Mouse (Mus musculus): ENCODE measurements around the gene Cdk2. TPM values are rescaled to one million over a fixed set of nuclear protein-coding genes. Genes with fewer than 3 reads are reported as not detected.

Cdk2 gene
- polyA plus RNA-seq, 1 experiment: 39.9 TPM

DNA sequence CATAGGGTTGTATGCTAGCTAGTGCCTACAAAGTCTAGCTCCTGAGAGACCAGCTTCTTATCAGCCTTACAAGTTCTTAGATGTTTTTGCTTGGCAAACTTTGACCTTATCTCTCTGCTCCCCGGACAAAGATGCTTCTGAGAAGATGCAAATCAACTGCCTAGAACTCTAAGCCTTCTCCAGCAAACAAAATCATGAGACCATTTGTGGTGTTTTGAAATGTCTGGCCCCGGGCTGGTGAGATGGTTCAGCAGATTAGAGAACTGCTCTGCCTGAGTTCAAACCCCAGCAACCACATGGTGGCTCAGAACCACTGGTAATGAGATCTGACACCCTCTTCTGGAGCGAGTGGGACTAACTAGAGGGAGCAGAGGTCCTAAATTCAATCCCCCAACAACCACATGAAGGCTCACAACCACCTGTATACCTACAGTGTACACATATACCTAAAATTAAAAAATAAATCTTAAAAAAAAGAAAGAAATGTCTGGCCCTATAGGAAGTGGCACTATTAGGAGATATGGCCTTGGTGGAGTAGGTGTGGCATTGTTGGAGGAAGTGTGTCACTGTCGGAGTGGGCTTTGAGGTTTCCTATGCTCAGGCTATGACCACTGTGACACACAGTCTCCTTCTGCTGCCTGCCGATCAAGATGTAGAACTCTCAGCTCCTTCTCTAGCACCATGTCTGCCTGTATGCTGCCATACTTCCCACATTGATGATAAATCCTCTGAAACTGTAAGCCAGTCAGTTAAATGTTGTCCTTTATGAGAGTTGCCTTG is 41.2 kb downstream of the Cdk2 start:
- H3K4me3 ChIP-seq: no peak overlapping the region
- H3K79me2 ChIP-seq (ENCODE audit: control insufficient read depth, insufficient read depth): no peaks in the 10 kb centered on the region
- no peaks in the 10 kb centered on the region for H3K27me3 ChIP-seq (ENCODE audit: control insufficient read depth, insufficient read depth, insufficient read length)
- no peaks in the 10 kb centered on the region for H3K36me3 ChIP-seq (ENCODE audit: control insufficient read depth, insufficient read depth)
- H3ac ChIP-seq (ENCODE audit: control insufficient read depth, insufficient read length): no peak overlapping the region
- TF ChIP-seq CEBPB (IDR thresholded peaks at IDR 0.05; ENCODE audit: insufficient read depth, poor library complexity, severe bottlenecking): no peak
- TF ChIP-seq E2F4 (IDR thresholded peaks at IDR 0.05; ENCODE audit: insufficient read depth): no peak
- no peak for TF ChIP-seq POLR2AphosphoS2 (IDR thresholded peaks at IDR 0.05; ENCODE audit: insufficient read length, low read depth)
- H3K4me2 ChIP-seq (ENCODE audit: low read depth): no peak overlapping the region

DNA sequence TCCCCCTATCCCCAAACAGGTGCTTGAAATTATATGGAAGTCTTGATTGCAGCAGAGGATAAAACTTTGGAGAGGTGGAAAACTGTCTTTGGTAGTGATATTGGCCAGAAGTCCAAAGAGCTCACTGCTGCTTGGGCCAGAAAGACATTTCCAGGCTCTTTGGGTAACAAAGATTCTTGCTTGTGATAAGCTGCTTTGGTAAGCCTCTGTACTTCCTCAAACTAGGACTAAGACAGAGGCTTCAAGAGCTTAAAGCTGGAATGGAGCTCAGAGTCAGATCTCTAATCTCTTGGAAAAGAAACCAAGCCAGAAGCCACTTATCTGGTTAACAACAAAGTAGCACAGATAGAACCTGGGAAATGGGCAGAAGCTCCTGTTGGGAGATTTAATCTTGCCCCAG is 42.4 kb downstream of the Cdk2 start:
- H3K79me2 ChIP-seq (ENCODE audit: control insufficient read depth, insufficient read depth): no peaks in the 10 kb centered on the region
- H3K27me3 ChIP-seq (ENCODE audit: control insufficient read depth, insufficient read depth, insufficient read length): no peaks in the 10 kb centered on the region
- no peak overlapping the region for H3K4me2 ChIP-seq (ENCODE audit: low read depth)
- H3K36me3 ChIP-seq (ENCODE audit: control insufficient read depth, insufficient read depth): no peaks in the 10 kb centered on the region
- no peak overlapping the region for H3ac ChIP-seq (ENCODE audit: control insufficient read depth, insufficient read length)
- H3K4me3 ChIP-seq: no peak overlapping the region
- TF ChIP-seq TCF3 (IDR thresholded peaks at IDR 0.05; ENCODE audit: insufficient read length, low read depth) (no peak), TCF12 (IDR thresholded peaks at IDR 0.05; ENCODE audit: insufficient read depth, poor library complexity, severe bottlenecking) (no peak), MYOG (IDR thresholded peaks at IDR 0.05; ENCODE audit: control insufficient read depth in 1 of 3, insufficient read depth in 1 of 3, insufficient read length in 2 of 3, low read depth in 2 of 3) (no peak), USF1 (IDR thresholded peaks at IDR 0.05; ENCODE audit: low read depth) (no peak), POLR2AphosphoS2 (IDR thresholded peaks at IDR 0.05; ENCODE audit: insufficient read length, low read depth) (no peak), SRF (IDR thresholded peaks at IDR 0.05; ENCODE audit: control insufficient read depth, insufficient read length, low read depth) (no peak), CEBPB (IDR thresholded peaks at IDR 0.05; ENCODE audit: insufficient read depth, poor library complexity, severe bottlenecking) (no peak), POLR2A (IDR thresholded peaks at IDR 0.05; ENCODE audit: insufficient read length, low read depth) (no peak), REST (IDR thresholded peaks at IDR 0.05; ENCODE audit: insufficient read depth, insufficient read length) (no peak), E2F4 (IDR thresholded peaks at IDR 0.05; ENCODE audit: insufficient read depth) (no peak)

DNA sequence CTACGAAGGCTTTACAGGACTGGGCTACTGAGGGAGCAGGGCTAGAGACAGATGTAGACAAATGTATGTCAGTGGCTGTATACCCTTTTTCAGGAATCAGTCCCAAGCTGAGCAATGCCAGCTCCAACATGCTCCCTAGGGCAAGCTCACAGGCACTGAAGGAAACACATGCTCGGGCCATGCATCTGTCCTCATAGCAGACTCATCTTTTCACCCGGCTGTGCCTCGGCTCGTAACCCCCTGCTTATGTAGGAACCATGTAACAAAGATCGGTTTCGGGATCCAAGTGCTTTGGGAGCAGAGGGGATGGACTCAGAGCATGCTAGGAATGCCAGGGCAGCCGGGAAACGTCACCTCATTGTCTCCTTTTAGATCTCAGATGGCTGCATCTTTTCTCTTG is 45.3 kb downstream of the Cdk2 start:
- Histone ChIP-seq H3K4me2 (ENCODE audit: low read depth) (no peak overlapping the region), H3K27me3 (ENCODE audit: control insufficient read depth, insufficient read depth, insufficient read length) (no peaks in the 10 kb centered on the region), H3K4me3 (no peak overlapping the region), H3K79me2 (ENCODE audit: control insufficient read depth, insufficient read depth) (no peaks in the 10 kb centered on the region), H3K36me3 (ENCODE audit: control insufficient read depth, insufficient read depth) (no peaks in the 10 kb centered on the region), H3ac (ENCODE audit: control insufficient read depth, insufficient read length) (no peak overlapping the region)
- TF ChIP-seq TCF12 (IDR thresholded peaks at IDR 0.05; ENCODE audit: insufficient read depth, poor library complexity, severe bottlenecking) (no peak), TCF3 (IDR thresholded peaks at IDR 0.05; ENCODE audit: insufficient read length, low read depth) (no peak), MAX (IDR thresholded peaks at IDR 0.05; ENCODE audit: low read depth) (no peak), USF1 (IDR thresholded peaks at IDR 0.05; ENCODE audit: low read depth) (no peak), REST (IDR thresholded peaks at IDR 0.05; ENCODE audit: insufficient read depth, insufficient read length) (no peak), POLR2AphosphoS2 (IDR thresholded peaks at IDR 0.05; ENCODE audit: insufficient read length, low read depth) (no peak), POLR2A (IDR thresholded peaks at IDR 0.05; ENCODE audit: insufficient read length, low read depth) (no peak), E2F4 (IDR thresholded peaks at IDR 0.05; ENCODE audit: insufficient read depth) (no peak), SRF (IDR thresholded peaks at IDR 0.05; ENCODE audit: control insufficient read depth, insufficient read length, low read depth) (no peak), CEBPB (IDR thresholded peaks at IDR 0.05; ENCODE audit: insufficient read depth, poor library complexity, severe bottlenecking) (no peak), MYOD1 (IDR thresholded peaks at IDR 0.05; ENCODE audit: control insufficient read depth in 1 of 3, insufficient read length in 2 of 3, low read depth in 2 of 3) (no peak), MYOG (IDR thresholded peaks at IDR 0.05; ENCODE audit: control insufficient read depth in 1 of 3, insufficient read depth in 1 of 3, insufficient read length in 2 of 3, low read depth in 2 of 3) (no peak)

DNA sequence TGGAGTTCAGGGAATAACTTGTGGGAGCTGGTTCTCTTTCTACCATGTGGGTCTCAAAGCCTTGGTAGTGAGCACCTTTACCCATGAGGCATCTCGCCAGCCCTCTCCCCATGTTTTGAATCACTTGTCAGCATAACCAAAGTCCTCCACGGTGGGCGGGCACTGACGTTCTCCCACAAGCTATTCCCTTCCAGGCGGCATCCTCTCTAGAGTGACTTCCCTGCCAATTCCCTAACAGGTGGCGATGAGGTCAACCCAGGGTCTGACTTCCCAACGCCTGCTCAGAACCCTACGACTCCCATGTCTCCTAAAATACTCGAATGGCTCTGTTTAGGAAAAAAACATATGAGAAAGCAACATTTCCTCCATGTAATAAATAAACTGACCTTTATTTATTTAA is 47.0 kb downstream of the Cdk2 start:
- Histone ChIP-seq H3K36me3 (ENCODE audit: control insufficient read depth, insufficient read depth) (no peaks in the 10 kb centered on the region), H3K79me2 (ENCODE audit: control insufficient read depth, insufficient read depth) (no peaks in the 10 kb centered on the region), H3K27me3 (ENCODE audit: control insufficient read depth, insufficient read depth, insufficient read length) (no peaks in the 10 kb centered on the region), H3K4me2 (ENCODE audit: low read depth) (peak overlapping the region; percentile 28), H3K4me3 (no peak overlapping the region), H3ac (ENCODE audit: control insufficient read depth, insufficient read length) (no peak overlapping the region)
- TF ChIP-seq MYOG (IDR thresholded peaks at IDR 0.05; ENCODE audit: control insufficient read depth in 1 of 3, insufficient read depth in 1 of 3, insufficient read length in 2 of 3, low read depth in 2 of 3): peak in 2 of 3 experiments; percentile 57 to 76
- TF ChIP-seq MYOD1 (IDR thresholded peaks at IDR 0.05; ENCODE audit: control insufficient read depth in 1 of 3, insufficient read length in 2 of 3, low read depth in 2 of 3): peak; percentile 38 to 79 (median 73)
- no peak for TF ChIP-seq MAX (IDR thresholded peaks at IDR 0.05; ENCODE audit: low read depth)

DNA sequence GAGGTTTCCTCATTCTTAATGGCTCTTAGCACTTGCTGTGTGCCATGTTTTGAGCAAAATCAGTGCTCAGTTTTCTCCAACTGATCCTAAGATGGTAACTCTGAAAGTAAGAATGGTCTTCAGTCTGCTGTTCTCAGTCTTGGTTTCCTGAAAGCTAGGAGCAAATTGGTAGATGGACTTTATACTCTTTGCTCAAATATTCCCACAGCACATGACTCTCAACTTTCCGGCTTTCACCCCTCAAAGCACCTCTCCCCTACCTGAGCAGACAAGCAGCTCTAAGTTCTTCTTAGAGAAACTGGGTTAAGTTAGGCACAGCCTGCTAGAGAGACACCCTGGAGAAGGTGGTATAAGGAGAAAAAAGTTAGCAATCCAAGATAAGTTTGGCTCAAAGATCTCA is 48.1 kb downstream of the Cdk2 start:
- no peak for TF ChIP-seq CEBPB (IDR thresholded peaks at IDR 0.05; ENCODE audit: insufficient read depth, poor library complexity, severe bottlenecking)
- TF ChIP-seq E2F4 (IDR thresholded peaks at IDR 0.05; ENCODE audit: insufficient read depth): no peak
- no peak for TF ChIP-seq POLR2A (IDR thresholded peaks at IDR 0.05; ENCODE audit: insufficient read length, low read depth)
- TF ChIP-seq REST (IDR thresholded peaks at IDR 0.05; ENCODE audit: insufficient read depth, insufficient read length): no peak
- TF ChIP-seq MYOG (IDR thresholded peaks at IDR 0.05; ENCODE audit: control insufficient read depth in 1 of 3, insufficient read depth in 1 of 3, insufficient read length in 2 of 3, low read depth in 2 of 3): no peak
- H3K27me3 ChIP-seq (ENCODE audit: control insufficient read depth, insufficient read depth, insufficient read length): no peaks in the 10 kb centered on the region
- H3K79me2 ChIP-seq (ENCODE audit: control insufficient read depth, insufficient read depth): no peaks in the 10 kb centered on the region

More for the DNA sequence above, 48.1 kb downstream of the Cdk2 start:
- no peaks in the 10 kb centered on the region for H3K36me3 ChIP-seq (ENCODE audit: control insufficient read depth, insufficient read depth)
- no peak overlapping the region for H3ac ChIP-seq (ENCODE audit: control insufficient read depth, insufficient read length)
- no peak overlapping the region for H3K4me2 ChIP-seq (ENCODE audit: low read depth)
- no peak overlapping the region for H3K4me3 ChIP-seq

Data from myocyte (in vitro differentiated cells).